Mouse (Mus musculus) adrenal gland, postnatal 25 days (tissue): Measurements from ENCODE around the gene Olfr313. TPM values are rescaled to one million over a fixed set of nuclear protein-coding genes. Genes with fewer than 3 reads are reported as not detected.

Experiments used
- DNase-seq: peaks from one replicate; pipeline ENCODE4 v3.0.0; 2021; ENCODE audit warnings: mixed read lengths
- total RNA-seq: library from RNA; stranded (reverse); gene quantifications from 2 replicates; pipeline ENCODE4 v1.2.3, GENCODE M21; 2021

The Olfr313 gene
- total RNA-seq, 1 experiment from 2014 or later, result not detected

GRCm38 (mm10) chr11:58849731-58850130 lies 34.9 kb downstream of the Olfr313 start:
- DNase-seq, result no peak

DNA sequence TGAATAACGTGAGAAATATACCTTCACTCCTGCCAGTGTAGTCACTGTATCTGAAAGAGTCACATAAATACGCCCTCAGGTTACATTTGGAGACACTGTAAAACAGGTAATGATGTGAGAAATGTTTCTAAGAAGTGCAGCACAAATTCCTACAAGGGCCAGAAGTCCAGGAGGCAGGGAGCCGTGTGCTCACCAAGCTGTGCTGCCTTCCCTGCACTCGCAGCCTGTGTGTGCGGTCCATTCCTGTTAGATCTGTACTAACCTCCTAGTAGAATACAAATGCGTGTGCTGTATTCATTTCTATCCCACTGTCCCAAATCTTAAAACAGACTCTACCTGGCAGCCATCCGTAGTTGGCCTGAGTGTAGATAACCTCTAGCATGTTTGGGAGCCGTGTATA lies 45.9 kb downstream of the Olfr313 start:
- DNase-seq, result no peak

GRCm38 (mm10) chr11:58867039-58867953 lies 52.5 kb downstream of the Olfr313 start, which contains the start of gene 2810021J22Rik:
2810021J22Rik (plus strand) TSS chr11:58867216.
- DNase-seq, result peak; percentile 78

- DNase-seq, result no peak
These were observed 53.1 kb downstream of the Olfr313 start for GRCm38 (mm10) chr11:58867954-58868330.

Other genes starting within 250 kb of the Olfr313 start
- not detected in 2 replicates for gene Olfr224, start 244.4 kb upstream of the Olfr313 start, total RNA-seq
- gene Olfr325, start 237.3 kb upstream of the Olfr313 start, total RNA-seq, result not detected in 2 replicates
- gene Olfr324, start 219.9 kb upstream of the Olfr313 start, total RNA-seq, result not detected in 2 replicates
- gene 2210407C18Rik, start 198.9 kb upstream of the Olfr313 start, total RNA-seq, result not detected in 2 replicates
- gene Olfr323, start 184.5 kb upstream of the Olfr313 start, total RNA-seq, result not detected in 2 replicates
- gene Trim58, start 174.5 kb upstream of the Olfr313 start, total RNA-seq, result not detected in 2 replicates
- not detected in 2 replicates for gene Olfr322, start 156.2 kb upstream of the Olfr313 start, total RNA-seq
- gene Olfr320, start 133.9 kb upstream of the Olfr313 start, total RNA-seq, result not detected in 2 replicates
- gene Olfr319, start 115.8 kb upstream of the Olfr313 start, total RNA-seq, result not detected in 2 replicates
- not detected in 2 replicates for gene Olfr318, start 91.0 kb upstream of the Olfr313 start, total RNA-seq
- not detected in 2 replicates for gene Olfr317, start 75.8 kb upstream of the Olfr313 start, total RNA-seq
- not detected in 2 replicates for gene Olfr316, start 62.3 kb upstream of the Olfr313 start, total RNA-seq
- gene Olfr315, start 41.8 kb upstream of the Olfr313 start, total RNA-seq, result not detected in 2 replicates
- gene Olfr314, start 32.0 kb upstream of the Olfr313 start, total RNA-seq, result not detected in 2 replicates
- gene Fam183b, start 13.0 kb upstream of the Olfr313 start, total RNA-seq, result 3.3 and 4.5 TPM in 2 replicates
- not detected in 2 replicates for gene Olfr312, start 14.2 kb downstream of the Olfr313 start, total RNA-seq
- gene Olfr311, start 24.3 kb downstream of the Olfr313 start, total RNA-seq, result not detected in 2 replicates
- gene Gm12258, start 32.2 kb downstream of the Olfr313 start, total RNA-seq, result 8.4 and 9.3 TPM in 2 replicates
- 8.0 and 8.8 TPM in 2 replicates for gene 2810021J22Rik, start 52.2 kb downstream of the Olfr313 start, total RNA-seq
- gene Zfp39, start 89.2 kb downstream of the Olfr313 start, total RNA-seq, result 4.9 and 6.3 TPM in 2 replicates
- not detected in 2 replicates for gene Btnl10, start 102.9 kb downstream of the Olfr313 start, total RNA-seq
- 154 and 161 TPM in 2 replicates for gene Rnf187, start 123.9 kb downstream of the Olfr313 start, total RNA-seq
- gene Hist3h2ba, start 133.9 kb downstream of the Olfr313 start, total RNA-seq, result 8.5 and 9.6 TPM in 2 replicates
- 21.2 and 25.6 TPM in 2 replicates for gene Hist3h2a, start 139.7 kb downstream of the Olfr313 start, total RNA-seq
- gene Trim17, start 139.7 kb downstream of the Olfr313 start, total RNA-seq, result 0.21 TPM in 1 of 2 replicates, not detected in the other
- gene Trim11, start 163.1 kb downstream of the Olfr313 start, total RNA-seq, result 30.0 and 30.1 TPM in 2 replicates